Mouse (Mus musculus): ENCODE data around the gene Plet1.

- TF ChIP-seq CTCF (IDR thresholded peaks at IDR 0.05; ENCODE audit: borderline replicate concordance, insufficient read depth, low read length) (no peak), POLR2A (IDR thresholded peaks at IDR 0.05; ENCODE audit: low read depth, low read length) (no peak)
Measured at GRCm38 (mm10) chr9:50479476-50479875, 14.8 kb upstream of the Plet1 start.

Measured in embryonic fibroblast, embryonic 13.5 days (primary cell).